Mouse (Mus musculus) kidney, postnatal 25 days (tissue): Measurements from ENCODE around the gene Olfr348.

Source experiments
- DNase-seq, 2 experiments: peaks; one replicate each; pipeline ENCODE4 v3.0.0; 2021; ENCODE audit warnings: mixed read lengths in 2 of 2

Olfr348 gene

GRCm38 (mm10) chr2:36783976-36784375, at the start of gene Olfr348:
Gene Olfr348, plus strand, starts transcription at chr2:36784276.
- DNase-seq = no peak

- DNase-seq = peak in 1 of 2 experiments; percentile 9
Observed at GRCm38 (mm10) chr2:36736226-36736625, 47.9 kb upstream of the Olfr348 start.

- DNase-seq = no peak
Observed at GRCm38 (mm10) chr2:36790238-36790637, 6.2 kb downstream of the Olfr348 start, which contains the start of gene Olfr50. Gene Olfr50, plus strand, starts transcription at chr2:36790538.

DNA sequence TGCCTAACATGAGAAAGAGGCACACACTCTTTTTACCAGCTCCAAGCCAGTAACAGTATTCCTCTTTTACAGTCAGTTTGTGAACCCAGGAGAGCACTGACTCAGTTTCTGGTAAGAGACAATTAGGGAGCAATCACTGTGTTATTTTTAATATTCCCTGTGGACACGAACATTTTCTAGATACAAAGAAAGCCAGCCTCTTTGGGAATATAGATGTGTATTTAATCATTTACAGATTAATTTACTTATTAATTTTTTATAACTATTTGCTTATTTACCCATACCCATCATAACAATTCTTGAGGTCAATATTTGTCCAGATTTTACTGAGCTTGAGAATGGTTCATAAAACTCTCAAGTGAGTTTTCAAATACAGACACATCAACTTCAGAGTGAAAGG, 32.9 kb downstream of the Olfr348 start, which contains the start of gene Olfr3:
Olfr3 (minus strand) TSS at position 101 of the 400 bp plus-strand sequence.
- DNase-seq = no peak
